ENCODE assay signal across 9 mouse cellular contexts in genomic region chr14:76681581-76682377, GRCm38 (mm10).
DNase-seq lines count a peak whose midpoint lies in the region; ATAC-seq and TF ChIP-seq lines count a peak whose summit lies in the region.
"Had no signal": no experiment of that assay in that cellular context is flagged by ENCODE, and none has a peak within 500 bp of the region (broad histone marks: within the 10 kb centered on the region; RNA-seq: fewer than 3 reads in every experiment).

No protein-coding gene starts in this region.

- no peaks in the 10 kb centered on the region for H3K36me3 ChIP-seq in midbrain, embryonic 10.5 days
- H3K36me3 ChIP-seq in midbrain, embryonic 16.5 days (ENCODE audit: control insufficient read depth, insufficient read depth, low read length), result no peaks in the 10 kb centered on the region
- H3K36me3 ChIP-seq in intestine, embryonic 14.5 days (ENCODE audit: control insufficient read depth, insufficient read depth, low read length), result no peaks in the 10 kb centered on the region

- no peak for TF ChIP-seq POLR2A in cerebellum, adult 2 months (IDR thresholded peaks at IDR 0.05; ENCODE audit: borderline replicate concordance, insufficient read depth, low read length)

- H3K9ac ChIP-seq in midbrain, embryonic 16.5 days (ENCODE audit: low read depth, low read length), result no peak overlapping the region
- no peak overlapping the region for H3K9ac ChIP-seq in intestine, embryonic 14.5 days (ENCODE audit: low read length)
- H3K9ac ChIP-seq: liver, embryonic 14.5 days had no signal

- H3K9me3 ChIP-seq in midbrain, embryonic 10.5 days (replicated peaks), result no peaks in the 10 kb centered on the region
- H3K9me3 ChIP-seq in midbrain, embryonic 16.5 days (replicated peaks; ENCODE audit: control insufficient read depth, low read length, poor library complexity, severe bottlenecking), result no peaks in the 10 kb centered on the region
- no peaks in the 10 kb centered on the region for H3K9me3 ChIP-seq in intestine, embryonic 14.5 days (ENCODE audit: control insufficient read depth, low read length)

- H3K4me3 ChIP-seq in midbrain, embryonic 10.5 days, result no peak overlapping the region
- H3K4me3 ChIP-seq in midbrain, embryonic 16.5 days (ENCODE audit: low read depth, low read length), result no peak overlapping the region
- H3K4me3 ChIP-seq in intestine, embryonic 14.5 days (ENCODE audit: low read depth, low read length), result no peak overlapping the region
- H3K4me3 ChIP-seq in cerebellum, adult 2 months (replicated peaks; ENCODE audit: insufficient read depth, low read depth, low read length), result no peak overlapping the region

- WGBS in midbrain, embryonic 10.5 days, result 59% methylated on average over 8 of the region's 8 CpGs
- WGBS in midbrain, embryonic 16.5 days, result 62% methylated on average over 8 of the region's 8 CpGs
- WGBS in intestine, embryonic 14.5 days, result 15% methylated on average over 8 of the region's 8 CpGs
- 46% methylated on average over 8 of the region's 8 CpGs for WGBS in cerebellum, adult 2 months

- H3K27ac ChIP-seq in midbrain, embryonic 10.5 days (replicated peaks), result peak overlapping the region; percentile 64
- no peak overlapping the region for H3K27ac ChIP-seq in midbrain, embryonic 16.5 days (ENCODE audit: low read length)
- H3K27ac ChIP-seq in intestine, embryonic 14.5 days (ENCODE audit: low read depth), result peak overlapping the region; percentile 83
- H3K27ac ChIP-seq in cerebellum, adult 2 months (ENCODE audit: insufficient read depth, low read length), result no peak overlapping the region
- H3K27ac ChIP-seq: liver, embryonic 14.5 days had no signal

- H3K4me1 ChIP-seq in midbrain, embryonic 10.5 days, result peaks cover 50% of the 10 kb centered on the region
- peaks cover 14% of the 10 kb centered on the region for H3K4me1 ChIP-seq in midbrain, embryonic 16.5 days (ENCODE audit: control insufficient read depth, insufficient read depth, low read length)
- peaks cover 30% of the 10 kb centered on the region for H3K4me1 ChIP-seq in intestine, embryonic 14.5 days (replicated peaks; ENCODE audit: control insufficient read depth, insufficient read depth, low read length)
- no peaks in the 10 kb centered on the region for H3K4me1 ChIP-seq in cerebellum, adult 2 months (ENCODE audit: control insufficient read depth, insufficient read depth, low read length)

- TF ChIP-seq CTCF in cerebellum, adult 2 months (IDR thresholded peaks at IDR 0.05; ENCODE audit: borderline replicate concordance, insufficient read depth, low read depth, low read length), result no peak

- no peak for DNase-seq in midbrain, embryonic 10.5 days (ENCODE audit: low spot score)
- DNase-seq in gastrocnemius, postnatal 25 days, result peak; percentile 74
- peak; percentile 80 for DNase-seq in intestine, embryonic 14.5 days (ENCODE audit: low spot score)
- DNase-seq in lung, adult 18-20 months, result peak; percentile 59 to 75
- peak; percentile 54 for DNase-seq in testis, postnatal 14 days (ENCODE audit: low spot score)
- no peak for DNase-seq in layer of hippocampus, adult 9-10 months (ENCODE audit: low spot score)
- DNase-seq in cerebellum, adult 2 months, result no peak

- ATAC-seq in midbrain, embryonic 16.5 days, result no peak
- peak; percentile 90 for ATAC-seq in intestine, embryonic 14.5 days (replicated peaks; ENCODE audit: low FRiP score, low TSS enrichment, low read depth)

- no peaks in the 10 kb centered on the region for H3K27me3 ChIP-seq in midbrain, embryonic 10.5 days (ENCODE audit: low read depth, poor library complexity, severe bottlenecking)
- H3K27me3 ChIP-seq in midbrain, embryonic 16.5 days (ENCODE audit: control insufficient read depth, insufficient read depth, low read depth, low read length), result no peaks in the 10 kb centered on the region
- no peaks in the 10 kb centered on the region for H3K27me3 ChIP-seq in intestine, embryonic 14.5 days (replicated peaks; ENCODE audit: control insufficient read depth, insufficient read depth, low read length)
- H3K27me3 ChIP-seq in cerebellum, adult 2 months (ENCODE audit: control insufficient read depth, insufficient read depth, low read length), result no peaks in the 10 kb centered on the region

- H3K4me2 ChIP-seq in midbrain, embryonic 16.5 days (ENCODE audit: low read length), result no peak overlapping the region
- H3K4me2 ChIP-seq in intestine, embryonic 14.5 days (ENCODE audit: low read length), result no peak overlapping the region

Comparison
In these comparisons a context has a peak if more than half of its experiments do, and no peak if none do; other contexts are left out.
1. H3K27ac ChIP-seq: peak in midbrain, embryonic 10.5 days (single experiment) and intestine, embryonic 14.5 days (single experiment); none in midbrain, embryonic 16.5 days (single experiment) and cerebellum, adult 2 months (single experiment).
2. DNase-seq: peak in gastrocnemius, postnatal 25 days (single experiment), intestine, embryonic 14.5 days (single experiment), lung, adult 18-20 months (2 of 2) and testis, postnatal 14 days (single experiment); none in midbrain, embryonic 10.5 days (single experiment), layer of hippocampus, adult 9-10 months (single experiment) and cerebellum, adult 2 months (0 of 2).